Mouse (Mus musculus) lung, adult 2 months (tissue): ENCODE results near the gene Atg9a.

ENCODE experiments used
- CTCF ChIP-seq: fragments of 200-500 bp; IDR thresholded peaks from 2 replicates; pipeline ENCODE4 v1.5.1; 2011; ENCODE audit warnings: mild to moderate bottlenecking, low read length, control low read depth; ENCODE audit not compliant: insufficient read depth
- POLR2A ChIP-seq: fragments of 200-500 bp; IDR thresholded peaks from 2 replicates; pipeline ENCODE4 v1.6.1; 2011; ENCODE audit warnings: low read depth, mild to moderate bottlenecking, control low read depth, low read length, borderline replicate concordance; ENCODE audit errors: extremely low read depth

DNA sequence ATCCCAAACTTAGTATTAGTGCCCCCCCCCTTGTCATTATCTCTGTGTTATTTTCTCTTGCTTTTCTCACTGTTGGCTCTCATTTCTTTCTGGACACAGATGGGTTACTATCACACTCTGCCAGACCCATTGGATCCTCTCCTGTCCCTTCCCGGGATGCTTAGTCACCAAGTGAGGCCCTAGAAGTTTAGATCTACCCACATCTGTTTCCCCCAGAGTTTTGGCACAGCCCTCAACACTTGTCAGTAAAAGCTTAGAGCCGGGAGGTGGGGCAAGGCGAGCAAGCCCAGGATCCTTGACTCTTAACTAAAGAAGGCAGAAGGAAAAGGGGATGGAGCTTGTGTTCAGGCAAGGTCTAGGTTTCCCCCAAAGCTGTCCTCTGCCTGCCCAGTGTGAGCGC is 37.2 kb upstream of the Atg9a start:
- TF ChIP-seq CTCF (no peak), POLR2A (no peak)
